Mouse (Mus musculus): ENCODE results near the gene Hist1h3d.
"Not testable (repeated sequence)": the region's sequence is repeated elsewhere in the genome, so short reads cannot be mapped to it uniquely, and the experiment has no call there.

Hist1h3d gene

DNA sequence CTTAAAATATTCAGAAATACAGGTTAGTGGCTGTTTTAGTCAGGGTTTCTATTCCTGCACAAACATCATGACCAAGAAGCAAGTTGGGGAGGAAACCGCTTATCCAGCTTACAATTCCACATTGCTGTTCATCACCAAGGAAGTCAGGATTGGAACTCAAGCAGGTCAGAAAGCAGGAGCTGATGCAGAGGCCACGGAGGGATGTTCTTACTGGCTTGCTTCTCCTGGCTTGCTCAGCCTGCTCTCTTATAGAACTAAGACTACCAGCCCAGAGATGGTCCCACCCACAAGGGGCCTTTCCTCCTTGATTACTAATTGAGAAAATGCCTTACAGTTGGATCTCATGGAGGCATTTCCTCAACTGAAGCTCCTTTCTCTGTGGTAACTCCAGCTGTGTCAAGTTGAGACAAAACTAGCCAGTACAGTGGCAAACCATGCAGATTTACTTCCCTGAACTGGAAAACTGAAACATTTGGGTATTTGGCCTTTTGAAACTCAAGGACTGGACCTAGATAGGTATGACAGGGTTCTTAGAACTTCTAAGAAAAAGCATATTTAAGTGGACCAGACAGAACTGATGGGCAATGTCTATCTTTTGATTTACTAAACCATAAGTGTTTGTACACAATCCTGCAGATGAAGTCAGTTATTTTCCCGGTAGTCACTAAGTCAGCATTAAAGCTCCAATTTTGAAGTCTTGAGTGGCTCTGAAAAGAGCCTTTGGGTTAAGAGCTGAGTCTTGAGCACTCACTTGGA is 33.2 kb upstream of the Hist1h3d start:
- DNase-seq = not testable (repeated sequence)

DNA sequence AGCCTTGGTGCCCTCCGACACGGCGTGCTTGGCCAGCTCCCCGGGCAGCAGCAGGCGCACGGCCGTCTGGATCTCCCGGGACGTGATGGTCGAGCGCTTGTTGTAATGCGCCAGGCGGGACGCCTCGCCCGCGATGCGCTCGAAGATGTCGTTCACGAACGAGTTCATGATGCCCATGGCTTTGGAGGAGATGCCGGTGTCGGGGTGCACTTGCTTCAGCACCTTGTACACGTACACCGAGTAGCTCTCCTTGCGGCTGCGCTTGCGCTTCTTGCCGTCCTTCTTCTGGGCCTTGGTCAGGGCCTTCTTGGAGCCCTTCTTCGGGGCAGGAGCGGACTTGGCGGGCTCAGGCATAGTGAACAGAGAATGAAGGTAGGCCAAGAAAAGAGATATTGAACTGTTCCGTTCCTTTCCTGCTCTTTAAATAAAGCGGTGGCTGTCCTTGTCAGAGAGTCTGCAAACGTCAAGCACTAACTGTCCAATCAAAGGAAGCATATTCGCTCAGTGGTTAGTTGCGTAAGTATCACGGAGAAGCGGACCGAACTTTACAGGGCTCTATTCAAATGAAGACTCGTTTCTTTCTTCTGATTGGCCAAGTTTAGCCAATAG is 32.5 kb upstream of the Hist1h3d start, which contains the start of gene Hist1h2bh:
Gene Hist1h2bh, minus strand, starts transcription at position 394 of the 609 bp plus-strand sequence.
- DNase-seq = not testable (repeated sequence)

DNA sequence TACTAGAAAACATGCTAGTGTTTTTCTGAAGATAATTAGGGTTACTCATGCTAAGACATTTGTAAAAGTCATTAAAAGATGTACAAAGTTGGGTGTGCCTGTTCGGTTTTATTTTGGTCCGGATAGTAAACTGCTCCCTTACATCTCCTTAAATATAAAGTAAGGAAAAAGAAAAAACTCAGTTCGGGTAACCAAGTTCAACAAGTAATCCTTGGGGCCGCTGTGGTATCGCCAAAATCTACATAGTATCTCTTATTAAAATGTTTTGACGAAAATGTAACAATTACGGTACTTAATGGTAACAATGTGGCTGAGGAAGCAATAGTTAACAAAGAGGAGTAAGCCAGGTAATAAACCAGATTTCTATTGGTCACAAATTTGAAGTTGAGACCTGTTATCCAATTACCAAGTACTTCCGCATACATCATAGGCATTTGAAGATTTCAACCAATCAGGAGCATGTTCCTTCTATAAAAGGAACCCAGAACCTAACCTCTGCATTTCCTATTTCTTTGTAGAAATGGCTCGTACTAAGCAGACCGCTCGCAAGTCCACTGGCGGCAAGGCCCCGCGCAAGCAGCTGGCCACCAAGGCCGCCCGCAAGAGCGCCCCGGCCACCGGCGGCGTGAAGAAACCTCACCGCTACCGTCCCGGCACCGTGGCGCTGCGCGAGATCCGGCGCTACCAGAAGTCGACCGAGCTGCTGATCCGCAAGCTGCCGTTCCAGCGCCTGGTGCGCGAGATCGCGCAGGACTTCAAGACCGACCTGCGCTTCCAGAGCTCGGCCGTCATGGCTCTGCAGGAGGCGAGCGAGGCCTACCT is 31.4 kb upstream of the Hist1h3d start, which contains the start of gene Hist1h3f:
Gene Hist1h3f, plus strand, starts transcription at position 88 of the 822 bp plus-strand sequence.
- DNase-seq = peak; percentile 68

DNA sequence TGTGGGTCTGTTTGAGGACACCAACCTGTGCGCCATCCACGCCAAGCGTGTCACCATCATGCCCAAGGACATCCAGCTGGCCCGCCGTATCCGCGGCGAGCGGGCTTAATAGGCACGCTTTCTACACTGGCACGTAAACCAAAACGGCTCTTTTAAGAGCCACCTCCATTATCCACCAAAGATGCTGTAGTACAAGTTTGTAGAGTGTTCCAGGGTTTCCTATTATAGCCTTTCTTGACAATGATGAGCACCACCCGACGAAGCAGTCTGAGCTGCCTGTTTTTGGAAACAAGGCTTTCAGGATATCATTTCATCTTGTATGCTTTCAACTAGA is 30.8 kb upstream of the Hist1h3d start:
- DNase-seq = not testable (repeated sequence)

DNA sequence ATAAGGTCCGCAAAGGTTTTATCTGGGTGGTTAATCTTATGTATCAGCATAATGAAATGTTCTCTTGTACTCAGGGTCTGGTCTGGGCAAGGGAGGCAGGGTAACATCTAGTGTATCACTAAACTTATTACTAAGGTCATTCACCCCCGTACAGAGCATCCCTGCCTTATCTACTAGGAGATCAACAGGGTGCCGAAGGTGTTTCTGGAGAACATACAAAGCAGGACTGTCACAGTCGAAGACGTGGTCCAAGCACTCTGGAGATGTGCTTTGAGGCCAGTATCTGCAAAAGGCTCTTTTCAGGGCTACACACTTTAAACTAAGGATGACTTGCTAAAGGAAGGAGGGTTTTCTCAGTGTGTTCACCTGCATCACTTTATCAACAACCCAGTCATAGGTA is 28.9 kb upstream of the Hist1h3d start:
- DNase-seq = no peak

DNA sequence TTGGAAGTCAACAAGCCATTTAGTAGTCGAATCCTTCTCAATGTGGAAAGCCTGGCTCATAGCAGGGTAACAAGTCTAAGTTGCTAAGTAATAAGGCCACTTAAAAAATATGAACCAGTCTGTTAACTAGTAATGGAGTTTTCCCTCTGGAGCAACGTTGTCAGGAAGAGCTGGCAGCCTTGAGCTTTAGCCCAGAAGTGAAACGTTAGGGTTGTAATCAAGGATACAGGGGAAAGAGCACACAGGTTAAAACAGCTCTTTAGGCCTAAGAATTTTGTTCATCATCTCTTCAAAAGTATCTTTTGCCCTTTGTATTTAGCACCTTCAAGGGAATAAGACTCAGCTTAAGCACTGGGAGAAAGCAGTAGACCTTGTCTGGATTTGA is 24.8 kb upstream of the Hist1h3d start:
- no peak for DNase-seq

DNA sequence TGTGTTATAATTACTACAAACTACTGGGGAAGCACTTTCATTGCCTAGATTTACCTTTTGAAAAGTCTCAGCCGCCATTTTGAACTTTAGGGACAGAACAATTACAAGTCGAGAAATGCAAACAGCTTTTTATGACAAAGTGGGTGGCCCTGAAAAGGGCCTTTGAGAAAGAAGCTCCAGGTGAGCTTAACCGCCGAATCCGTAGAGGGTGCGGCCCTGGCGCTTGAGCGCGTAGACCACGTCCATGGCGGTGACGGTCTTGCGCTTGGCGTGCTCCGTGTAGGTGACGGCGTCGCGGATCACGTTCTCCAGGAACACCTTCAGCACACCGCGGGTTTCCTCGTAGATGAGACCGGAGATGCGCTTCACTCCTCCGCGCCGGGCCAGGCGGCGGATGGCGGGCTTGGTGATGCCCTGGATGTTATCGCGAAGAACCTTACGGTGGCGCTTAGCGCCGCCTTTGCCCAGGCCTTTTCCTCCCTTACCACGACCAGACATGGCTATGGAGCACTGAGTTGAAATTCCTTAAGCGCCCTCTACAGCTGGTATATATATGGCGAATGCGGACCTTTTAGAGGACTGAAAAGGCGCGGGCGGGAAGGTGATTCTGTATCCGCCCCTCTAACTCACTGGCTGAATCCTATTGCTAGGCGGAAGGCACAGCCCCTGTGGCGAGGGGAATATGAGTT is 24.3 kb upstream of the Hist1h3d start, which contains the start of gene Hist1h4f:
Gene Hist1h4f, minus strand, starts transcription at position 503 of the 689 bp plus-strand sequence.
- peak; percentile 86 for DNase-seq

DNA sequence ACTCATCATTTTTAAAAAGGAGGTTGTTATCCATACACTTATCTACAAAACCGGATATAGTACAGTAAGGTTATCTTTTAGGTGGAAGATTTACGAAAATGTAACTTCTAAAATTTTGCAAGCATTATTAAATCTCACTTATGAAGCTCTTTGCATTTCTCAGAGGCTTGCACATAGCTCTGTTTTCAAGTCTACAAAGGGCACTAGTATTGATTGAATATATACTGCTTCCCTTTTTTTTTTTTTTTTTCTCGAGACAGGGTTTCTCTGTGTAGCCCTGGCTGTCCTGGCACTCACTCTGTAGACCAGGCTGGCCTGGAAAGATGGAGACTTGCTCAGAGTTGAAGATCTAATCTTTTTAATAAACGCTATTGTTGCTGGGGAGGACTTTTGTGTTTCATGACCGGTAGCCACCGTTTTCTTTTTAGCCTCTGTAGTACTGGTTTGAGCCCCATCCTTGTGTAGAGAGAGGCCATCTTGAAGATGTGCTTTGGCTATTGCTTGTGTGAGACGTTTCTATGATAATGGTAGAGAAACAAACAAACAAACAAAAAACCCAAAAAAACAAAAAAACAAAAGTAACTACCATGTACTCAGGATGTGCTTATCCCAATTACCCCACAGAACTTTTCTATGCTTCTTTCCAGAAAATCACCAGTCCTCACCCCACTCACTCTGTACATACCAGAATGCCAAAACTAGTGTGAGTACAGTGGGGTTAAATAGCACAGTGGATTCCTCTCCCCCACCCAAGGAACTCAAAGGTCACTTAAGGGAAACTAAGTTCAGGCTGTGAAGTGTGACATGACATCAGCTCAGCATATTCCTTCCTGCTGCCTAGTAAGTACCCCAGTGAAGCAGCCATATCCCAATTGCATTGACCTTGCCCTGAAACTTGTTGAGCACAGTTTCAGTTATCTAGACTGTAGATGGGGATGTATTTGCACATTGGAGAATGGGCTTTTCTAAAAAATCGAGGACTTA is 23.3 kb upstream of the Hist1h3d start:
- no peak for DNase-seq

DNA sequence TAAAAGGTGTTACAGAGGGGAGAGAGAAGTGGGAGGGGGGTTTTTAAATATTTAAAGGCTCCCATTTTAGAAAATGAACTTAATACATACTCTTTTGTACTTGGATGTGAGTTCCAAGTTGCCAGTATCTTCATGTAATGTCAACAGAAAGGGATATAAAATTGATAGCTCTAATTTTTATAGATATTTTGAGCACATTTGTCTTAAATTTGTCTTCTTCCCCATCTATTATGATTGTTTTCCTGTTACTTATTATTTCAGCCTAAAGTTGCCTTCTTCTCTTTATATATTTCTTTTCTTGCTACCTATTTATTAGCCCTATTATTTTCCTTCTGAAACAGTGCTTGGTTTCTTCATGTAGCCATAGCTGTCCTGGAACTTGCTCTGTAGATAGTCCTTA is 22.6 kb upstream of the Hist1h3d start, which contains the start of gene Hist1h1d:
Gene Hist1h1d, plus strand, starts transcription at position 301 of the 400 bp plus-strand sequence.
- DNase-seq = no peak

DNA sequence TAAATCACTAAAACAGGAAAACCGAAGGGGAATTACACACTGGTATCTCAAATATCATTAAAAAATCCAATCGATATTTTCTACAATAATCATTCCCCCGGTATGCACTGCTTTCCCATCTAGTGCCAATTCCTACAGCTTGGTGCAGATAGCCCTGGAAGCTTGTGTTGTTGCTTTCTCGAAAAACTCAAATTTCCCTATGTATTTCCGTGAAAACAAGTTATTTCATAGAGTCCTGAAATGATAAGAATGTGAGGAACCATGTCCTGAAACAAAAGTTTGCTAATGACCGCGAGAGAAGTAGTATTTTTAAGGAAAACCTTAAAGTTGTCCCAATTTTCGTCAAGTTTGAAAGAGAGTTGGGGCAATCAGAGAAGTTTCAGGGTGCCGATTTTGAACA is 21.2 kb upstream of the Hist1h3d start:
- DNase-seq = no peak

DNA sequence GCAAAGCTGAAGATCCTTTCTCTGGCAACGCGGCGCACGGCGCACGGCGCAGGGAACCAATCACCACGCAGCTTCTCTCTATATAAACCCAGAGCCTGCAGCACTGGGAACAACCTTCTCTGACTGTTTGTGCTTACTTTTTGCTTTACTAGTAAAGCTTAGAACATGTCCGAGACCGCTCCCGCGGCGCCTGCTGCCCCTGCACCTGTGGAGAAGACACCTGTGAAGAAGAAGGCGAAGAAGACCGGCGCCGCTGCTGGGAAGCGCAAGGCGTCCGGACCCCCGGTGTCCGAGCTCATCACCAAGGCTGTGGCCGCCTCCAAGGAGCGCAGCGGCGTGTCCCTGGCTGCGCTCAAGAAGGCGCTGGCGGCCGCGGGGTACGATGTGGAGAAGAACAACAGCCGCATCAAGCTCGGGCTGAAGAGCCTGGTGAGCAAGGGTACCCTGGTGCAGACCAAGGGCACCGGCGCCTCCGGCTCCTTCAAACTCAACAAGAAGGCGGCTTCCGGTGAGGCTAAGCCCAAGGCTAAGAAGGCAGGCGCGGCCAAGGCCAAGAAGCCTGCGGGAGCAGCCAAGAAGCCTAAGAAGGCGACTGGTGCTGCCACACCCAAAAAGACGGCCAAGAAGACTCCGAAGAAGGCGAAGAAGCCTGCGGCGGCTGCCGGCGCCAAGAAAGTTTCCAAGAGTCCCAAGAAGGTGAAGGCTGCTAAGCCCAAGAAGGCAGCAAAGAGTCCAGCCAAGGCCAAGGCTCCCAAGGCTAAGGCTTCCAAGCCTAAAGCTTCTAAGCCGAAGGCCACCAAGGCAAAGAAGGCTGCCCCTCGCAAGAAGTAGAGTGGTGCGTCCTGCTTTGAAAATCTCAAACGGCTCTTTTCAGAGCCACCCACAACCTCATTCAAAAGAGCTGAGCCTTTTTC is 20.4 kb upstream of the Hist1h3d start:
- peak; percentile 65 for DNase-seq

DNA sequence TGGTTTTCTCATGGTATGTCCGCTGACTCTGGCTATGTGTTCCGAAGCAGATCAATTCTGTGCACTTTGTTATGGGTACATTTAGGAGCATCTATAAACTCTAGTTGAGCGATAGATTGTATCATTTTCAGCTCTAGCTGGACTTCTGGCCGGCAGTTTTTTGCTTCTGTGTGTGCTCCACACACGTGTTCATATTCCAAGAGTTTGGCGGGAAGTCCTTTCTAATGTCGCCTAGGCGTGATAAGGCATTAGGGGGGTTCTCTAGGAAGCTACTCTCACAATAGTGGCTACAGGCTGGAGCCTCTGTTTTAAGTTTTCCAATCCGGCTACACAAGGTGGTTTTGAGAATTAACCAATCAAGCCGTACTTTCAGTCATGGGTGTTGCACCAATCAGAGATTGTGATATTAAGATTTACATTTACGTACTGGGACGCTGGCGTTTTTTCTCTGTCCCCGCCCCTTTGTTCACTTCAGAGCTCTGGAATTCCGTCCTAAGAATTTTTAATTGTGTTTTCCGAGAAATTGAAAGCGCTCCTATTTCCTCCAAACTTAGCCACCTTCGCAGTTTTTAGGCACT is 19.6 kb upstream of the Hist1h3d start:
- DNase-seq = peak; percentile 54

DNA sequence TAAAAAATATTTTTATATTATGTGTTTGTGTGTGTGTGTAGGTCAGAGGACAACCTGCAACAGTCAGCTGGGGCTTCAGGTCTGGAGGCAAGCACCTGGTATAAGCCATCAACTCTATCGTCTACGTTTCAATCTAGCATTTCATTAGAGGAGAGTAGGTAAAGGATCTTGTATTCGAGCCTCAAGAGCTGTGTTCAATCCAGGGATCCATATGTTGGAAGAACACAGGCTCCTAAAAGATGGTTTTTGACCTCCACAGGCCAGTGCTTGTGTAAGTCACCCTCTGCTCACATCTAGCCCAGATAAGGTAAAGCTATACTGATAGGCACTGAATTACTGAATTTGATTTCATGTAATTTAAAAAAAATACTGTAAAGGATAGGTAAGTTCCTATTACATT is 18.7 kb upstream of the Hist1h3d start:
- DNase-seq = no peak

DNA sequence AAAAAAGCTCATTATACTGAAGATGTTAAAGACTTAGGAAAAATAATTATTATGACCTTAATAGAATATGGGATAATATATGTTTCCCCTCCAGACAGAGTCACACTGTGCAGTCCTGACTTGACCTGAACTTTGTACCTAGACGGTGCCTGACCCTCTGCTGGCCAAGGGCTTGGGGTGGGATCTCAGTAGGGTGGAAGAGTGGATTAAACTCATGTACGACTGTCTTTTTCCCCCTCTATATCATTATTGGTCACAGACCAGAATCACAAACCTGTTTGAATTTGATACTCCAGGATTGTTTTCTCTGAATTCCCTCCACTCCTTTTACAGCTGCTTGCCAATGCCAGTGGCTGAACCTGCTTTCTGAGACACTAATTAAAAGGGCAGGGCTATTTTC is 14.9 kb upstream of the Hist1h3d start:
- DNase-seq = not testable (repeated sequence)

DNA sequence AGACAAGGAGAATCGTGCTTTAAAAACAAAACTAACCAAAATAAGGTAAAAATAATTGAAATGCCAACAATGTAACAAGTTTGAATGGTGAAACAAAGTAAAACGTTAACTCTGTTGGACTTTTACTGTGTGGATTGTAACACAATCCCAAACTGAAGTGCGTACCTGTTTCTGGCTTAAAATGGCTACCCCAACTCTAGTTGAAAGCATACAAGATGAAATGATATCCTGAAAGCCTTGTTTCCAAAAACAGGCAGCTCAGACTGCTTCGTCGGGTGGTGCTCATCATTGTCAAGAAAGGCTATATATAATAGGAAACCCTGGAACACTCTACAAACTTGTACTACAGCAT is 14.1 kb upstream of the Hist1h3d start:
- not testable (repeated sequence) for DNase-seq

DNA sequence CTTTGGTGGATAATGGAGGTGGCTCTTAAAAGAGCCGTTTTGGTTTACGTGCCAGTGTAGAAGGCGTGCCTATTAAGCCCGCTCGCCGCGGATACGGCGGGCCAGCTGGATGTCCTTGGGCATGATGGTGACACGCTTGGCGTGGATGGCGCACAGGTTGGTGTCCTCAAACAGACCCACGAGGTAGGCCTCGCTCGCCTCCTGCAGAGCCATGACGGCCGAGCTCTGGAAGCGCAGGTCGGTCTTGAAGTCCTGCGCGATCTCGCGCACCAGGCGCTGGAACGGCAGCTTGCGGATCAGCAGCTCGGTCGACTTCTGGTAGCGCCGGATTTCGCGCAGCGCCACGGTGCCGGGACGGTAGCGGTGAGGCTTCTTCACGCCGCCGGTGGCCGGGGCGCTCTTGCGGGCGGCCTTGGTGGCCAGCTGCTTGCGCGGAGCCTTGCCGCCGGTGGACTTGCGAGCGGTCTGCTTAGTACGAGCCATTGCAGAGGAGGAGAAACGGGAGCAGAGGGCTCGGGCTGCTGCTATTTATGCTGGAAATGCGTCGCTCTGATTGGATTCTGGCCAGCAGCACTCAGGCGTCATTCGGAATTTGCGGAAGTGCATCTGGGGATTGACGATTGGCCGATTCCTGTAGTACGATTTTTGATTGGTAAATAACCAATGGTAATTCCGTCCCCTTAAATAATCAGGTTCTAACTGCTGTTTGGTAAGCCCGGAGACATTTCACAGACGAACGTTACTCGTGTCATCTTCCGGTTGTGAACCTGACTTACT is 13.5 kb upstream of the Hist1h3d start, which contains the start of gene Hist1h3e:
Gene Hist1h3e, minus strand, starts transcription at position 487 of the 777 bp plus-strand sequence.
- peak; percentile 90 for DNase-seq

DNA sequence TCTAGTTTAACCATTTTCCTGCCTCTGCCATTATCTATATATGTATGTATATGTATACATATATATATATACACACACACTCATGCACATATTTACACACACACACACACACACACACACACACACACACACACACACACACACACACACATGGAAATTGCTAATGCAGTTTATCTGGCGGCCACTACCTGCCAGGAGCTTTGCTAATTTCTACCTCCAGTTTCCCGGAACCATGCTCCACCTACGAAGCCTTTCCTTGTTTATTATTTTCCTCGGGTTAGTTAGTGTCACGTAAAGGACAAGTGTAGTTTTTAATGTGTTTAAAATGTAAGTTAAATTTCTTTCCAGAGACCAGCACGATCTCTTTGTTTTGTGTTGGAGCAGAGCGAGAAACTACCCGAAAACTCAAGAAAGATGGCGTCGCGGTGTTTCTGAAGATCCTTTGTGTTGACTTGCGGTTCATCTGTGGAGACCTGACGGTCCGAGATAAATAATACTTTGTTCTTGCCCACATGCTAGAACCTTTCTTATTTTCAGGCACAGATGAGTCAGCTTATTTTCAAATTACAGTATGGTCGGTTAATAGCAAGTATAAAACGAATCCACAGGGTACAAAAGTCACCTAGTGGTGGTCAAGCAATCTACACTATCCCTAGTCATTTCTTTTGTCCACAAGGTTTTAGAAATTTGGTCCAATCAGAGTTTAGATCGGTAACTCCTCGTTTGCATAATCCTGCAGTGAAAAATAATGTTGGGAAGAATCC is 12.7 kb upstream of the Hist1h3d start:
- DNase-seq = no peak

DNA sequence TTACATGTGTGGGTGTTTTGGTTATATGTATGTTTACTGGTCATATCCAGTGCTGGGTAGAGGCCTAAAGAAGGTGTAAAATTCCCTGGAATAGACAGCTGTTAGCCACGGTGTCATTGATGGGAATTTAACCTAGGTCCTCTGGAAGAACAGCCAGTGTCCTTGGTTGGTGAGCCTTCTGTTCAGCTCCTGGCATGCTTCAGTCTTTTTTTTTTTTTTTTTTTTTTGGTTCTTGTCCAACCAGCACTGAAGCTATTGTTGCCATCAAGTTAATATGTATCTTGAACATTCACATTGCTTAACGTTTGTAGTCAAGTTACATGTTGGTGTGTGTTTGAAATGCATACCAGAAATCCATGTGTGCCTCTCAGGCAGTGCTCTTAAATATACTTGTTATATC is 11.1 kb upstream of the Hist1h3d start:
- DNase-seq = no peak

Data from cerebellum, adult 11 months (tissue).